Mouse (Mus musculus): Measurements from ENCODE around the gene Adra2b. TPM values are rescaled to one million over a fixed set of nuclear protein-coding genes. Genes with fewer than 3 reads are reported as not detected.

Adra2b gene
- total RNA-seq, 4 experiments from 2014 or later, result 0.41 to 0.78 (median 0.70) TPM

- no peak for DNase-seq (ENCODE audit: low spot score)
Measured at GRCm38 (mm10) chr2:127338833-127339232, 24.2 kb upstream of the Adra2b start.

GRCm38 (mm10) chr2:127339262-127339661 is 23.7 kb upstream of the Adra2b start:
- no peak for DNase-seq (ENCODE audit: low spot score)

GRCm38 (mm10) chr2:127341159-127341558 is 21.8 kb upstream of the Adra2b start:
- DNase-seq (ENCODE audit: low spot score), result peak; percentile 45

GRCm38 (mm10) chr2:127346334-127346733 is 16.7 kb upstream of the Adra2b start:
- no peak for DNase-seq (ENCODE audit: low spot score)

GRCm38 (mm10) chr2:127347147-127347985 is 15.6 kb upstream of the Adra2b start:
- DNase-seq (ENCODE audit: low spot score), result no peak

- no peak for DNase-seq (ENCODE audit: low spot score)
Measured at GRCm38 (mm10) chr2:127353881-127354280, 9.1 kb upstream of the Adra2b start.

GRCm38 (mm10) chr2:127363282-127363652 is 259 bp downstream of the Adra2b start:
- no peak for DNase-seq (ENCODE audit: low spot score)

GRCm38 (mm10) chr2:127363696-127364095 is 688 bp downstream of the Adra2b start:
- DNase-seq (ENCODE audit: low spot score), result no peak

GRCm38 (mm10) chr2:127364452-127364851 is 1.4 kb downstream of the Adra2b start:
- no peak for DNase-seq (ENCODE audit: low spot score)

- DNase-seq (ENCODE audit: low spot score), result no peak
Measured at GRCm38 (mm10) chr2:127367126-127367820, 4.3 kb downstream of the Adra2b start.

GRCm38 (mm10) chr2:127369703-127370376 is 6.8 kb downstream of the Adra2b start:
- DNase-seq (ENCODE audit: low spot score), result no peak

GRCm38 (mm10) chr2:127370561-127371483 is 7.8 kb downstream of the Adra2b start:
- no peak for DNase-seq (ENCODE audit: low spot score)

GRCm38 (mm10) chr2:127371484-127371861 is 8.5 kb downstream of the Adra2b start:
- no peak for DNase-seq (ENCODE audit: low spot score)

GRCm38 (mm10) chr2:127372082-127372481 is 9.1 kb downstream of the Adra2b start:
- DNase-seq (ENCODE audit: low spot score), result no peak

- DNase-seq (ENCODE audit: low spot score), result no peak
Measured at GRCm38 (mm10) chr2:127374131-127374530, 11.1 kb downstream of the Adra2b start.

GRCm38 (mm10) chr2:127375087-127375486 is 12.1 kb downstream of the Adra2b start:
- no peak for DNase-seq (ENCODE audit: low spot score)

GRCm38 (mm10) chr2:127375759-127376341 is 12.8 kb downstream of the Adra2b start:
- no peak for DNase-seq (ENCODE audit: low spot score)

- DNase-seq (ENCODE audit: low spot score), result no peak
Measured at GRCm38 (mm10) chr2:127376423-127377051, 13.5 kb downstream of the Adra2b start.

- DNase-seq (ENCODE audit: low spot score), result no peak
Measured at GRCm38 (mm10) chr2:127377942-127378610, 15.1 kb downstream of the Adra2b start.

GRCm38 (mm10) chr2:127378611-127378990 is 15.6 kb downstream of the Adra2b start:
- no peak for DNase-seq (ENCODE audit: low spot score)
